Mouse (Mus musculus) erythroblast, embryonic 14.5 days (primary cell): Measurements from ENCODE around the gene Mad1l1.

Source experiments
- GATA1 ChIP-seq: IDR thresholded peaks from 2 replicates; pipeline ENCODE4 v1.6.1; 2012; ENCODE audit warnings: low read length, inconsistent platforms, mixed read lengths
- TAL1 ChIP-seq: IDR thresholded peaks from 3 replicates; pipeline ENCODE4 v1.6.1; 2012; ENCODE audit warnings: low read length, inconsistent platforms, mixed read lengths

DNA sequence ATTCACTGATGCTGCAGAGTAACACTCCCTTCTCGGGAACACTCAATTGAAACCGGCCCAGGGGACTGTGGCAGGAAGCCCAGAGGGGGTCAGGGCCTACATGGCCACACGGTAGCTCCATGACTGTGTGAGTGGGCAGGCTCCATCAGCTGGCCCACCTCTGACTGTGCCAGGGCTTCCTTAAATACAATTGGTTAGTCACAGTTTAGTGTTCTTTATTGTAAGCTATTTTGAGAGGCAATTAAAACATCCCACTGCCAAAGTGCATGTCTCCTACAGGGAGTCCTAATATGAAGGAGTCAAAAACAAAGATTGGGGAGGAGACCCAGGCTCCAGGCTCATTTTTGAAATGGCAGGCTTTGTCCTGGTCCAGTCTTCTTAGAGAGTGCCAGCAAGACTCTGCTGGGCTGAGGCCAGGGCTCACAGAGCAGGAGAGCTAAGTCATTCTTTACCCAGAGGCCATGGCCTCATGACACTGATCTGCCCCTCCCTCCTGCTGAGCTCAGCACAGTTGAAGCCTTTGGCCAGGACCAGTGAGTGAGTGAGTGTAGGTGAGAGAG is 297.3 kb downstream of the Mad1l1 start:
- TF ChIP-seq GATA1 (no peak), TAL1 (no peak)
